Mouse (Mus musculus) C2C12 (cell line): ENCODE results near the gene Foxn1. TPM values are rescaled to one million over a fixed set of nuclear protein-coding genes. Genes with fewer than 3 reads are reported as not detected.

Experiments used
- H3K27me3 ChIP-seq: one replicate; pipeline ENCODE4 v1.6.1; 2011; ENCODE audit not compliant: control insufficient read depth, insufficient read depth, insufficient read length
- H3K36me3 ChIP-seq: one replicate; pipeline ENCODE4 v1.6.1; 2011; ENCODE audit not compliant: control insufficient read depth, insufficient read depth
- H3K4me3 ChIP-seq: one replicate; pipeline ENCODE4 v1.5.1; 2011; ENCODE audit warnings: mild to moderate bottlenecking, control low read depth; ENCODE audit not compliant: poor library complexity, insufficient read depth, severe bottlenecking
- H3K79me2 ChIP-seq: one replicate; pipeline ENCODE4 v1.6.1; 2011; ENCODE audit not compliant: control insufficient read depth, insufficient read depth
- H3K79me3 ChIP-seq: one replicate; pipeline ENCODE4 v1.6.1; 2011; ENCODE audit warnings: low read depth, control low read depth
- H3ac ChIP-seq: one replicate; pipeline ENCODE3; 2011; ENCODE audit warnings: low read depth; ENCODE audit not compliant: control insufficient read depth, insufficient read length
- CEBPB ChIP-seq: IDR thresholded peaks from one replicate; pipeline ENCODE4 v1.6.1; 2011; ENCODE audit warnings: low read depth, mild to moderate bottlenecking, control low read depth, moderate library complexity
- CTCF ChIP-seq: IDR thresholded peaks from one replicate; pipeline ENCODE4 v1.5.1; 2011; ENCODE audit not compliant: control insufficient read depth, insufficient read depth, insufficient read length
- FOSL1 ChIP-seq: IDR thresholded peaks from one replicate; pipeline ENCODE4 v1.8.0; 2011; ENCODE audit warnings: mild to moderate bottlenecking, low read length; ENCODE audit not compliant: poor library complexity, insufficient read depth, severe bottlenecking
- MAX ChIP-seq: IDR thresholded peaks from one replicate; pipeline ENCODE4 v1.6.1; 2011; ENCODE audit warnings: mild to moderate bottlenecking, control low read depth
- MYOD1 ChIP-seq: IDR thresholded peaks from one replicate; pipeline ENCODE4 v1.6.1; 2011; ENCODE audit warnings: low read depth; ENCODE audit not compliant: control insufficient read depth, insufficient read length
- MYOG ChIP-seq: IDR thresholded peaks from one replicate; pipeline ENCODE4 v1.6.1; 2011; ENCODE audit not compliant: control insufficient read depth, insufficient read length; ENCODE audit errors: extremely low read depth
- USF1 ChIP-seq: IDR thresholded peaks from one replicate; pipeline ENCODE4 v1.6.1; 2011; ENCODE audit warnings: low read depth, mild to moderate bottlenecking, control low read depth, moderate library complexity
- polyA plus RNA-seq: library from polyadenylated mRNA; unstranded; fragments of >200 nt; fragmentation: generic; extraction: Trizol; gene quantifications from one replicate; pipeline ENCODE4 v1.2.1, GENCODE M21; 2012; ENCODE audit warnings: missing spikeins

Gene Foxn1
- polyA plus RNA-seq, 1 experiment, result 0.39 TPM

DNA sequence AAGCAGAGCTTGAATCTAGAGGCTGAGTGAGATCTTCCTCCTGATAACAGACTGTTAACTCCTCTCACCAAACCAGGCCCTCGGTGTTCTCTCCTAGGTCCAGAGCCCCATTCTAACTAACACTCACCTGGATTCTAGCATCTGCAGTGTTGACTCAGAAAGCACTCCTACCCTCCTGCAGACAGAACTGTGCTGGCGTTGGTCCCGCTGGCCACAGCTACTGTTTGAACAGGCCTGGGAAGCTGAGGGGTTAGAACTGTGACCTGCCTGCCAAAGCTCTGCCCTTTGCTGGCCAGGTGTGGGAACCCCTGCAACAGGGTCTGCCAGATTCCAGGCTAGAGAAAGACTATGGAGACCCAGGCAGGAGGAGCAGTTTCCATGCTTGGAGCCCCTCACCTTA is 6.4 kb upstream of the Foxn1 start:
- Histone ChIP-seq H3K4me3 (no peak overlapping the region), H3K79me3 (no peaks in the 10 kb centered on the region), H3K27me3 (no peaks in the 10 kb centered on the region), H3K79me2 (no peaks in the 10 kb centered on the region), H3ac (no peak overlapping the region), H3K36me3 (no peaks in the 10 kb centered on the region)
- TF ChIP-seq FOSL1, result no peak
- no peak for TF ChIP-seq MAX
- no peak for TF ChIP-seq USF1
- no peak for TF ChIP-seq CTCF
- no peak for TF ChIP-seq MYOG
- TF ChIP-seq CEBPB, result no peak
- no peak for TF ChIP-seq MYOD1

DNA sequence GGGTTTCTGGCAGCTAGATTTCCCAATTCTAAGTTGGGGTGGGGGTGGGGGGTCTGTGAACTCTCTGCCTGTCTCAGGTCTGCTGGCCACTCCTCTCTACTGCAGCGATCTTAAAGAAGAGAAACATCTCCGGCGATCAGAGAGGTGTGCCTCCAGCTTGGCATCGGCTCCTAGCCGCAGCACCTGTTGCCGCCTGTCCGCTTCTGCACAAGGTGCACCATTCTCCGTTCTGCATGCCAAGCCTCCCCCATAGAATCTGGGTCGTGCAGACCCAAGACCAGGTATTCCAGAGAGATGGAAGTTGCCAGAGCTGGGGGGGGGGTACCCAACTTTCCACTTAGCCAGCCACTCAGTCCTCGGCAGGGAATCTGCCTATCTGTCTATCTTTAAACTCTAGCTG is 582 bp downstream of the Foxn1 start:
- no peaks in the 10 kb centered on the region for H3K79me2 ChIP-seq
- TF ChIP-seq MYOG (no peak), MYOD1 (peak; percentile 34)
- H3K4me3 ChIP-seq, result no peak overlapping the region
- H3K79me3 ChIP-seq, result no peaks in the 10 kb centered on the region
- H3K36me3 ChIP-seq, result no peaks in the 10 kb centered on the region
- no peak overlapping the region for H3ac ChIP-seq
- no peaks in the 10 kb centered on the region for H3K27me3 ChIP-seq

DNA sequence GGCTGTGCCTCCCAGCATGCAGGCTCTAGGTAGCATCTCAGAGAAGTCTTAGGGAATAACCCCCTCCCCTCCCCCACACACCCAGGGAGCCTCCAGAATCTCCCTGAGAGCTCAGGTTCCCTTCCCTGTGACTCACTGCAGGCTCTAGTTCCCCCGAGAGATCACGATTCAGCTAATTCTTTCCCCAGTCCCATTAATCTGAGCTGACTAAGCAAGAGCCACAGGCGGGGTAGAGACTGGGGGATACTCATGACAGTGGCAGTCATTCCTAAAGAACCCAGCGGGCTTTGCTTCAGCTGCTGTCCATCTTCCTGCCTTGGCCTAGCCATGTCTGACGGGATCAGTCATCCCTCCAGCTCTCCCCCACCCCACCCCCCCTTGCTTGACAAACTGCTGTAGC is 3.7 kb downstream of the Foxn1 start:
- Histone ChIP-seq H3K79me2 (no peaks in the 10 kb centered on the region), H3K4me3 (no peak overlapping the region), H3K79me3 (no peaks in the 10 kb centered on the region), H3K36me3 (no peaks in the 10 kb centered on the region), H3K27me3 (no peaks in the 10 kb centered on the region), H3ac (no peak overlapping the region)
- TF ChIP-seq FOSL1 (peak; percentile 88), USF1 (no peak), MYOD1 (peak; percentile 76)

DNA sequence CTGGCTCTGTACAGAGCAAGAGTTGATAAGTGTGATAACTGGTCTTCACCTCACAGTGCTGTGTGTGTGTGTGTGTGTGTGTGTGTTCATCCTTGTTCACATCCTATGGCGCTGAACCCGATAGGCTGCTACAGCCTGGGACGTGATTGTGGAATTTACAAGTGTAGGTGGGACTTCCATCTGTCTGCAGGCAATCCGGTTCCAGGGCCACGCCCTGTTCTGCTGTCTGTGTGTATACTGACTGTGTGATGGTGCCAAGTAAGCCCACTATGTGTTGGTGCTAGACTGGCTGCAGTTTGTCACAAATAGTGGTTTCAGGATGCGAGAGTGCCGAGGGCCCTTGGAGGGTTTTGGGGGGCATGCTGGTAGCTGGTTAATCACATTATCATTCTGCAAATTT is 4.1 kb downstream of the Foxn1 start:
- Histone ChIP-seq H3ac (no peak overlapping the region), H3K79me2 (no peaks in the 10 kb centered on the region), H3K36me3 (no peaks in the 10 kb centered on the region), H3K4me3 (no peak overlapping the region), H3K27me3 (no peaks in the 10 kb centered on the region), H3K79me3 (no peaks in the 10 kb centered on the region)
- TF ChIP-seq USF1 (no peak), CTCF (no peak), CEBPB (no peak), MYOG (no peak), MYOD1 (no peak), MAX (no peak), FOSL1 (no peak)

DNA sequence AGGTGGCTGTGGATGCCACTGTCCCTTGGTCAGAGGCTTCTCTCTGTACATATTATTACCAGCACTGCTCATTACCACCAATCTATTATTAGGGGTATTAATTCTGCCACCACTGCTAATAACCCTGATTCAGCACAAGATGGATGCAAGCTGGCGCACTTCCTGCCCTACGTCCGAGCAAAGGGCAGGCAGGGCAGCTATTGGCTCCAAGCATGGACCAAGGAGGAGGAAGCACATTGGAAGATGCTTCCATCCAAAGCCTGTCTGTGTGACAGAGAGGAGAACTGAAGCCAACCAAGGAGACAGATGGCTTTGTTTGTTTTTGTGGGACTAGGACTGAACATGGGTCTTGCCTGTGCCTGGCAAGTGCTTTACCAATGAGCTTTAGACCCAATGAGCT is 5.4 kb downstream of the Foxn1 start:
- no peak overlapping the region for H3ac ChIP-seq
- no peaks in the 10 kb centered on the region for H3K36me3 ChIP-seq
- H3K4me3 ChIP-seq, result no peak overlapping the region
- TF ChIP-seq MYOD1 (no peak), CTCF (no peak), CEBPB (no peak), MYOG (no peak), FOSL1 (no peak), MAX (no peak), USF1 (no peak)
- no peaks in the 10 kb centered on the region for H3K79me3 ChIP-seq
- no peaks in the 10 kb centered on the region for H3K79me2 ChIP-seq
- H3K27me3 ChIP-seq, result no peaks in the 10 kb centered on the region

GRCm38 (mm10) chr11:78380351-78380750 is 6.0 kb downstream of the Foxn1 start:
- Histone ChIP-seq H3K4me3 (no peak overlapping the region), H3K36me3 (no peaks in the 10 kb centered on the region), H3K79me3 (no peaks in the 10 kb centered on the region), H3K79me2 (no peaks in the 10 kb centered on the region), H3K27me3 (no peaks in the 10 kb centered on the region), H3ac (no peak overlapping the region)
- no peak for TF ChIP-seq CEBPB
- no peak for TF ChIP-seq FOSL1
- no peak for TF ChIP-seq CTCF
- TF ChIP-seq MAX, result no peak
- no peak for TF ChIP-seq USF1
- TF ChIP-seq MYOD1, result no peak
- TF ChIP-seq MYOG, result no peak
